Mouse (Mus musculus): ENCODE measurements around the gene Samd4b. TPM values are rescaled to one million over a fixed set of nuclear protein-coding genes. Genes with fewer than 3 reads are reported as not detected.
A peak's percentile ranks its signal among the peaks of the same experiment; 100 is the strongest.

Gene Samd4b
- total and polyA plus RNA-seq, 3 experiments: 4.4 to 88.8 (median 75.9) TPM

DNA sequence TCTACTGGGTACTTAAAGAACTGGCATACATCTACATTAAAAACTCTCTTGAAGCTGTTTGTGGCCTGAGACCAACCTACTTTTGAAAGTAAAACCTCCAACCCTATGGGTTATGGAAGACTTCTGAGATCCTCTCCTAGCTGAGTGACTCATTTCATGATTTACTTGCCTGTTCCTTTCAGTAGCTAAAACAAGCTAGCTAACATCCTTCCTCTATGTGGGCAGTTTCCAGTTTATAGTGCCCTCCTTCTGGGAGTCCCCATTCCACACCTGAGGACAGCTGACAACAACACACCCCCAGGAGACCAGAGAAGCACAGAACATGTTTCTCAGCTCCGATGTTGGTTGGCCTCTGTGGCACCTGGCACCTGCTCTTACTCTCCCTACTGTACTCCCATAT is 174.9 kb downstream of the Samd4b start:
- TF ChIP-seq GATA1 (IDR thresholded peaks at IDR 0.05; ENCODE audit: borderline replicate concordance, low read length) (no peak), GATA2 (IDR thresholded peaks at IDR 0.05; ENCODE audit: borderline replicate concordance, low read depth, low read length) (no peak), CTCF (IDR thresholded peaks at IDR 0.05; ENCODE audit: low read depth, low read length) (no peak), TAL1 (conservative IDR thresholded peaks at IDR 0.05; ENCODE audit: low read depth, low read length) (no peak), POLR2AphosphoS5 (IDR thresholded peaks at IDR 0.05; ENCODE audit: insufficient replicate concordance, low read depth, low read length) (no peak)
- peaks cover 85% of the 10 kb centered on the region for H3K36me3 ChIP-seq (replicated peaks)

DNA sequence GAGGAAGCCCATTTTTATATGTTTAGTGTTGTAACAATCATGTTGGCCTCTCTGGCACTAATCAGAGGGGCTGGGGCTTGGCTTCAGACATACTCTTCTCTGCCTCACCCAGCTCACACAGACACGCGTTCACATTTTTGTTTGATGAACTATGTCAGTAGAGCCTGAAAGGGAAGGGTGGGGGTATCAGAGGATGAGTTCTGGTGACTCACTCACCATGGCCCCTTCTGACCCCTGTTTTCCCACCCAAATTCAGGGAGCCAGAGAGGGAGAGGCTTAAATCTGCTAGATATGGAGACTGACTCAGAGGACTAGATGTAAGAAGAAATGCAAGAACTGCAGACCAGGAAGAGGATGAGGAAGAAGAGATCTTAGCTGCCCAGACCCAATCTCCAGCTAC is 178.5 kb downstream of the Samd4b start:
- Histone ChIP-seq H3K9me3 (replicated peaks) (no peaks in the 10 kb centered on the region), H3K36me3 (replicated peaks) (peaks cover 94% of the 10 kb centered on the region), H3K27me3 (ENCODE audit: insufficient read depth, low read length) (no peaks in the 10 kb centered on the region), H3K4me3 (ENCODE audit: low read depth, low read length) (no peak overlapping the region), H3K4me1 (ENCODE audit: insufficient read depth, low read depth, low read length) (no peaks in the 10 kb centered on the region; the same call in 1 of the 2 replicates)
- DNase-seq (ENCODE audit: low spot score) (no peak), ATAC-seq (ENCODE audit: extremely low read depth, insufficient number of reproducible peaks, low FRiP score, poor library complexity, severe bottlenecking) (no peak)
- no peak for TF ChIP-seq GATA2 (IDR thresholded peaks at IDR 0.05; ENCODE audit: borderline replicate concordance, low read depth, low read length)
- no peak for TF ChIP-seq GATA1 (IDR thresholded peaks at IDR 0.05; ENCODE audit: borderline replicate concordance, low read length)
- no peak for TF ChIP-seq CTCF (IDR thresholded peaks at IDR 0.05; ENCODE audit: low read depth, low read length)
- no peak for TF ChIP-seq POLR2AphosphoS5 (IDR thresholded peaks at IDR 0.05; ENCODE audit: insufficient replicate concordance, low read depth, low read length)
- TF ChIP-seq TAL1 (conservative IDR thresholded peaks at IDR 0.05; ENCODE audit: low read depth, low read length): no peak

More for the DNA sequence above, 174.9 kb downstream of the Samd4b start:
- Histone ChIP-seq H3K4me1 (ENCODE audit: insufficient read depth, low read depth, low read length) (no peaks in the 10 kb centered on the region; the same call in 1 of the 2 replicates), H3K4me3 (ENCODE audit: low read depth, low read length) (peak overlapping the region; percentile 10; the same call in 1 of the 2 replicates), H3K27me3 (ENCODE audit: insufficient read depth, low read length) (no peaks in the 10 kb centered on the region), H3K9me3 (replicated peaks) (no peaks in the 10 kb centered on the region)
- no peak for DNase-seq (ENCODE audit: low spot score)
- no peak for ATAC-seq (ENCODE audit: extremely low read depth, insufficient number of reproducible peaks, low FRiP score, poor library complexity, severe bottlenecking)

DNA sequence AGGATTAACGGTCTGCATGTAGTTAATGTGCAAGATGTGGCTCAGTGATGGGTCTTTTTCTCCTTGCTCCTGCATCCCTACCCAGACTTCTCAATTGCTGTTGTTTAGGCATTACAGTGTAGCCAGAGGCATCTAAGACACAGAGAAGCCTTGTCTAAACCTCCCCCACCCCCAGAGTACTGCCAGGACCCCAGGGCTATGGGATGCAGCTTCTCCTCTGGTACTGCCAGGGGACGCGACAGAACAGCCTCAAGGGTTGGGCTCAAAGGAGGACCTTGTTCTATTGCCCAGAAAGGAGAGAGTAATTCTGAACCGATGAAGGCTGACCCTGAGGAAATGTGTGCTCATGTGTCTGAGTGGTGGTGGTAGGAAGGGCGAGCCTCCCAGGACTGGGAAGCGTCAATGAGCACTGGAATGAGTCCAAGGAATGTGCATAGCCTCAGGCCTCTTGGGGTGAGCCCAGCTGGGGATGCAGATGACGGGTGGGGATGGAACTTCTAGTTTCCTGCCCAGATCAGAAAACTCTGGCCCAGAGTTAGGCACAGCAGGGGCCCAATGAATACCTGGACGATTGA is 179.8 kb downstream of the Samd4b start:
- ATAC-seq (ENCODE audit: extremely low read depth, insufficient number of reproducible peaks, low FRiP score, poor library complexity, severe bottlenecking): no peak
- H3K9me3 ChIP-seq (replicated peaks): no peaks in the 10 kb centered on the region
- H3K4me3 ChIP-seq (ENCODE audit: low read depth, low read length): no peak overlapping the region
- TF ChIP-seq CTCF (IDR thresholded peaks at IDR 0.05; ENCODE audit: low read depth, low read length) (no peak), GATA1 (IDR thresholded peaks at IDR 0.05; ENCODE audit: borderline replicate concordance, low read length) (no peak)
- no peak for DNase-seq (ENCODE audit: low spot score)
- H3K36me3 ChIP-seq (replicated peaks): peaks cover 94% of the 10 kb centered on the region
- H3K27me3 ChIP-seq (ENCODE audit: insufficient read depth, low read length): no peaks in the 10 kb centered on the region
- no peaks in the 10 kb centered on the region; the same call in 1 of the 2 replicates for H3K4me1 ChIP-seq (ENCODE audit: insufficient read depth, low read depth, low read length)

DNA sequence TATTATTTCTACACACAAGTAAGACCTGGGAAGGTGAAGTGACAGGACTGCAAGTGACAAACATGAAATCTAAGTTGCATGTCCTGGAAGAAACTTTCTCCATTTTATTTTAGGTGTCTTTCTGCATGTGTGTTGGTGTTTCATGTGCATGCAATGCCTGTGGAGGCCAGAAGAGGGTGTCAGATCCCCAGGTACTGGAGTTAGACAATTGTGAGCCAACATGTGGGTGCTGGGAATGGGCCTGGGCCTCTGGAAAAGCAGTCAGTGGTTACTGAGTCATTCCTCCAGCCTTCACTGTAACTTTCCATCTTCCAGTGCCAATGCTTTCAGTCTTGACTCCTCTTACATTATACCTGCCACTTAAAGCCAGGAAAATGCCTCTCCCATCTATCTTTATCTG is 180.6 kb downstream of the Samd4b start:
- DNase-seq (ENCODE audit: low spot score): no peak
- ATAC-seq (ENCODE audit: extremely low read depth, insufficient number of reproducible peaks, low FRiP score, poor library complexity, severe bottlenecking): no peak
- Histone ChIP-seq H3K27me3 (ENCODE audit: insufficient read depth, low read length) (no peaks in the 10 kb centered on the region), H3K4me1 (ENCODE audit: insufficient read depth, low read depth, low read length) (no peaks in the 10 kb centered on the region; the same call in 1 of the 2 replicates), H3K4me3 (ENCODE audit: low read depth, low read length) (no peak overlapping the region), H3K9me3 (replicated peaks) (no peaks in the 10 kb centered on the region), H3K36me3 (replicated peaks) (peaks cover 94% of the 10 kb centered on the region)
- no peak for TF ChIP-seq GATA2 (IDR thresholded peaks at IDR 0.05; ENCODE audit: borderline replicate concordance, low read depth, low read length)

DNA sequence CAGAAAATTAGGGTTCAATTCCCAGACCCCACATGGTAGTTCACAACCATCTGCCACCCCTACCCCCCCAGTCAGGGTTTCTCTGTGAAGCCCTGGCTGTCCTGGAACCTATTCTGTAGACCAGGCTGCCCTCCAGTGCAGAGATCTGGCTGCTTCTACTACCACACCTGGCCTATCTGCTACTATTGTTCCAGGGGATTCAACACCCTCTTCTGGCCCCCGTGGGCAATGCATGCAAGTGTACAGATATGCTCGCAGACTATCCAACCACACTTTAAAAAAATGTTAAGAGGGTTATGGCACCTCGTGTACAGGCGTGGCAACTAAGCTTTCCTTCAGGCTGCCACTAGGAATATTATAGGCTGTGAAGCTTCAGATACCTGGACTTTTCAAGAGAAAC is 185.1 kb downstream of the Samd4b start:
- DNase-seq (ENCODE audit: low spot score) (no peak), ATAC-seq (ENCODE audit: extremely low read depth, insufficient number of reproducible peaks, low FRiP score, poor library complexity, severe bottlenecking) (no peak)
- H3K9me3 ChIP-seq (replicated peaks): no peaks in the 10 kb centered on the region
- H3K36me3 ChIP-seq (replicated peaks): peaks cover 92% of the 10 kb centered on the region
- H3K4me3 ChIP-seq (ENCODE audit: low read depth, low read length): no peak overlapping the region
- TF ChIP-seq GATA1 (IDR thresholded peaks at IDR 0.05; ENCODE audit: borderline replicate concordance, low read length): no peak
- TF ChIP-seq POLR2AphosphoS5 (IDR thresholded peaks at IDR 0.05; ENCODE audit: insufficient replicate concordance, low read depth, low read length): no peak
- no peak for TF ChIP-seq GATA2 (IDR thresholded peaks at IDR 0.05; ENCODE audit: borderline replicate concordance, low read depth, low read length)
- no peak for TF ChIP-seq CTCF (IDR thresholded peaks at IDR 0.05; ENCODE audit: low read depth, low read length)
- no peaks in the 10 kb centered on the region for H3K27me3 ChIP-seq (ENCODE audit: insufficient read depth, low read length)
- H3K4me1 ChIP-seq (ENCODE audit: insufficient read depth, low read depth, low read length): no peaks in the 10 kb centered on the region

DNA sequence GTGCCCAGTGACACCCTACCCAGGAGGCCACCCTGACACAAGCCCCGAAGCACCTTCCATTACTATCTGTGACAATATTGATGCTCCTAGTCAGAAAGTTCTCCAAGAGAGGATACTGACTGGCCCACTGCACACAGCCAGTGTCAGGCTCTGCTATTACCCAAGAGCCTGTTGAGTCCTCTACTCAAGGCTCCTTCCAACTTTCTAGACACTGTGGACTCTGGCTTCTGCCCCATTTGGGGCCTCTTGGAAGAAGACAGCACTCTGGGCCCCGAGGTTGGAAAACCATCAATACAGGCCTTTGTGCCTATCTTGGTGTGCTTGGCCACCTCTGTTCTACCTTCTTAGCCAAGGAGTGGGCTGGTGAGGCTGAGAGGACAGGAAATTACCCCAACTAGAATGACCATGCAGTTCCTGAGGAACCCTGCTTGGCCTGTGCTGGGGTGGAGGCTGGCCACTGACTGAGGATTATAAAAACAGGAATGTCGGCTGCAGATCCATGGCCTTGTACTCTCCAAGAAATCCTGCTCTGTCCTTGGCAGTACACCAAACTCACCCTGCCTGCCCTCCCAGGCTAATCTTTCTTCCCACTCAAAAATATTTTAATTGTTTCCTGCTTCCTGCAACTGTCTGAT is 187.0 kb downstream of the Samd4b start:
- no peak overlapping the region for H3K4me3 ChIP-seq (ENCODE audit: low read depth, low read length)
- H3K27me3 ChIP-seq (ENCODE audit: insufficient read depth, low read length): no peaks in the 10 kb centered on the region
- H3K9me3 ChIP-seq (replicated peaks): no peaks in the 10 kb centered on the region
- peaks cover 93% of the 10 kb centered on the region for H3K36me3 ChIP-seq (replicated peaks)
- DNase-seq (ENCODE audit: low spot score) (no peak), ATAC-seq (ENCODE audit: extremely low read depth, insufficient number of reproducible peaks, low FRiP score, poor library complexity, severe bottlenecking) (no peak)
- TF ChIP-seq GATA1 (IDR thresholded peaks at IDR 0.05; ENCODE audit: borderline replicate concordance, low read length) (no peak), POLR2AphosphoS5 (IDR thresholded peaks at IDR 0.05; ENCODE audit: insufficient replicate concordance, low read depth, low read length) (no peak), GATA2 (IDR thresholded peaks at IDR 0.05; ENCODE audit: borderline replicate concordance, low read depth, low read length) (no peak), CTCF (IDR thresholded peaks at IDR 0.05; ENCODE audit: low read depth, low read length) (no peak), TAL1 (conservative IDR thresholded peaks at IDR 0.05; ENCODE audit: low read depth, low read length) (no peak)
- no peaks in the 10 kb centered on the region for H3K4me1 ChIP-seq (ENCODE audit: insufficient read depth, low read depth, low read length)
